Mouse (Mus musculus) MEL (cell line): ENCODE results near the gene Fam155a. TPM values are rescaled to one million over a fixed set of nuclear protein-coding genes. Genes with fewer than 3 reads are reported as not detected.

Source experiments
- DNase-seq: peaks from one replicate; pipeline ENCODE4 v3.0.0; 2011; ENCODE audit warnings: low read depth, low spot score
- H3K27ac ChIP-seq: 2 replicates; pipeline ENCODE4 v1.5.1; 2012; ENCODE audit warnings: low read depth, mild to moderate bottlenecking, control low read depth, low read length, moderate library complexity; ENCODE audit not compliant: control insufficient read depth
- H3K27me3 ChIP-seq, 2 experiments: fragments of 150-350 bp in 1 of 2; sonication (generic) in 1 of 2; 2 replicates each; pipeline ENCODE4 v1.6.1; 2012; ENCODE audit warnings: low read length in 2 of 2, mild to moderate bottlenecking in 2 of 2, improper control_type of control experiment in 1 of 2, moderate library complexity in 1 of 2; ENCODE audit not compliant: insufficient read depth in 2 of 2, control insufficient read depth in 1 of 2
- H3K36me3 ChIP-seq, 2 experiments: 2 replicates each; pipeline ENCODE4 v1.6.1; 2012 to 2014; ENCODE audit warnings: low read length in 2 of 2, improper control_type of control experiment in 1 of 2, inconsistent platforms in 1 of 2, mild to moderate bottlenecking in 1 of 2; ENCODE audit not compliant: insufficient read depth in 2 of 2, control insufficient read depth in 1 of 2
- H3K4me1 ChIP-seq, 2 experiments: fragments of 150-350 bp in 1 of 2; sonication (generic) in 1 of 2; 2 replicates each; pipeline ENCODE4 v1.6.1; 2012; ENCODE audit warnings: low read length in 2 of 2, improper control_type of control experiment in 1 of 2, mild to moderate bottlenecking in 1 of 2; ENCODE audit not compliant: insufficient read depth in 2 of 2, control insufficient read depth in 1 of 2
- H3K4me3 ChIP-seq, 2 experiments: fragments of 150-350 bp in 1 of 2; sonication (generic) in 1 of 2; 2 replicates each; pipeline ENCODE4 v1.5.1; 2012; ENCODE audit warnings: low read depth in 2 of 2, low read length in 2 of 2, mild to moderate bottlenecking in 2 of 2, moderate library complexity in 2 of 2, control low read depth in 1 of 2, improper control_type of control experiment in 1 of 2; ENCODE audit not compliant: control insufficient read depth in 1 of 2, insufficient read depth in 1 of 2
- H3K79me2 ChIP-seq: 2 replicates; pipeline ENCODE4 v1.6.1; 2012; ENCODE audit warnings: mild to moderate bottlenecking, low read length, moderate library complexity; ENCODE audit not compliant: control insufficient read depth, poor library complexity, insufficient read depth
- H3K9ac ChIP-seq: 2 replicates; pipeline ENCODE4 v1.6.1; 2012; ENCODE audit warnings: low read depth, mild to moderate bottlenecking, control low read depth, low read length, moderate library complexity; ENCODE audit not compliant: control insufficient read depth, poor library complexity, severe bottlenecking
- H3K9me3 ChIP-seq: fragments of 150-350 bp; sonication (generic); replicated peaks from 2 replicates; pipeline ENCODE4 v1.6.1; 2012; ENCODE audit warnings: mild to moderate bottlenecking, low read length, improper control_type of control experiment, moderate library complexity; ENCODE audit not compliant: insufficient read depth
- BHLHE40 ChIP-seq: IDR thresholded peaks from 2 replicates; pipeline ENCODE4 v1.6.1; 2012; ENCODE audit warnings: low read depth, mild to moderate bottlenecking, inconsistent platforms, low read length, improper control_type of control experiment, borderline replicate concordance
- CTCF ChIP-seq, 3 experiments: IDR thresholded peaks in 2 of 3; conservative IDR thresholded peaks in 1 of 3; 2 replicates each; pipeline ENCODE4 v1.5.1; 2011 to 2012; ENCODE audit warnings: low read length in 3 of 3, low read depth in 2 of 3, mild to moderate bottlenecking in 2 of 3, improper control_type of control experiment in 1 of 3, inconsistent platforms in 1 of 3, mixed read lengths in 1 of 3, moderate library complexity in 1 of 3; ENCODE audit not compliant: control insufficient read depth in 1 of 3, insufficient read depth in 1 of 3, poor library complexity in 1 of 3, severe bottlenecking in 1 of 3
- E2F4 ChIP-seq: IDR thresholded peaks from 2 replicates; pipeline ENCODE4 v1.6.1; 2011; ENCODE audit warnings: low read depth, low read length, improper control_type of control experiment, borderline replicate concordance
- ELF1 ChIP-seq: IDR thresholded peaks from 2 replicates; pipeline ENCODE4 v1.6.1; 2014; ENCODE audit warnings: low read depth, mild to moderate bottlenecking, inconsistent platforms, low read length, improper control_type of control experiment, moderate library complexity
- GABPA ChIP-seq: IDR thresholded peaks from 2 replicates; pipeline ENCODE4 v1.6.1; 2012; ENCODE audit warnings: low read depth, mild to moderate bottlenecking, inconsistent platforms, low read length, improper control_type of control experiment, moderate library complexity
- GATA1 ChIP-seq: IDR thresholded peaks from 2 replicates; pipeline ENCODE4 v1.6.1; 2011; ENCODE audit warnings: low read depth, low read length, improper control_type of control experiment
- HCFC1 ChIP-seq: IDR thresholded peaks from 2 replicates; pipeline ENCODE4 v1.6.1; 2012; ENCODE audit warnings: low read depth, mild to moderate bottlenecking, inconsistent platforms, low read length, improper control_type of control experiment, moderate library complexity
- JUND ChIP-seq: IDR thresholded peaks from 2 replicates; pipeline ENCODE4 v1.6.1; 2011; ENCODE audit warnings: low read depth, mild to moderate bottlenecking, improper control_type of control experiment, low read length
- KAT2A ChIP-seq: conservative IDR thresholded peaks from 2 replicates; pipeline ENCODE4 v1.6.1; 2012; ENCODE audit warnings: low read depth, low read length, improper control_type of control experiment, inconsistent platforms
- MAFK ChIP-seq: IDR thresholded peaks from 2 replicates; pipeline ENCODE4 v1.6.1; 2011; ENCODE audit warnings: low read depth, mild to moderate bottlenecking, low read length, improper control_type of control experiment, borderline replicate concordance
- MAZ ChIP-seq: IDR thresholded peaks from 2 replicates; pipeline ENCODE4 v1.6.1; 2012; ENCODE audit warnings: low read depth, mild to moderate bottlenecking, inconsistent platforms, low read length, improper control_type of control experiment
- MEF2A ChIP-seq: IDR thresholded peaks from 2 replicates; pipeline ENCODE4 v1.6.1; 2014; ENCODE audit warnings: low read depth, mild to moderate bottlenecking, inconsistent platforms, low read length, improper control_type of control experiment; ENCODE audit not compliant: poor library complexity, insufficient replicate concordance, severe bottlenecking; ENCODE audit errors: extremely low read depth
- MXI1 ChIP-seq: IDR thresholded peaks from 2 replicates; pipeline ENCODE4 v1.6.1; 2011; ENCODE audit warnings: mild to moderate bottlenecking, low read depth, low read length, improper control_type of control experiment
- MYB ChIP-seq: IDR thresholded peaks from 2 replicates; pipeline ENCODE4 v1.6.1; 2011; ENCODE audit warnings: mild to moderate bottlenecking, low read depth, low read length, improper control_type of control experiment
- MYC ChIP-seq: IDR thresholded peaks from 2 replicates; pipeline ENCODE4 v1.6.1; 2011; ENCODE audit warnings: low read depth, mild to moderate bottlenecking, low read length, improper control_type of control experiment, moderate library complexity
- NELFE ChIP-seq: IDR thresholded peaks from 2 replicates; pipeline ENCODE4 v1.6.1; 2011; ENCODE audit warnings: low read depth, low read length, improper control_type of control experiment
- POLR2A ChIP-seq, 2 experiments: IDR thresholded peaks; 2 replicates each; pipeline ENCODE4 v1.6.1; 2011 to 2012; ENCODE audit warnings: low read length in 2 of 2, mild to moderate bottlenecking in 2 of 2, control low read depth in 1 of 2, improper control_type of control experiment in 1 of 2, low read depth in 1 of 2, moderate library complexity in 1 of 2; ENCODE audit not compliant: control insufficient read depth in 1 of 2, insufficient read depth in 1 of 2, poor library complexity in 1 of 2
- POLR2AphosphoS2 ChIP-seq: IDR thresholded peaks from 2 replicates; pipeline ENCODE4 v1.6.1; 2011; ENCODE audit warnings: low read length, improper control_type of control experiment
- POLR2AphosphoS5 ChIP-seq: IDR thresholded peaks from 2 replicates; pipeline ENCODE4 v1.6.1; 2012; ENCODE audit warnings: low read depth, borderline replicate concordance, mild to moderate bottlenecking, inconsistent platforms, low read length, moderate library complexity, mixed read lengths
- RAD21 ChIP-seq: IDR thresholded peaks from 2 replicates; pipeline ENCODE4 v1.6.1; 2011; ENCODE audit warnings: mild to moderate bottlenecking, low read depth, low read length, improper control_type of control experiment
- RCOR1 ChIP-seq: IDR thresholded peaks from 2 replicates; pipeline ENCODE4 v1.6.1; 2012; ENCODE audit warnings: low read depth, mild to moderate bottlenecking, inconsistent platforms, low read length, improper control_type of control experiment
- SIN3A ChIP-seq: IDR thresholded peaks from 2 replicates; pipeline ENCODE4 v1.6.1; 2012; ENCODE audit warnings: low read length, improper control_type of control experiment, inconsistent platforms
- SMC3 ChIP-seq: IDR thresholded peaks from 2 replicates; pipeline ENCODE4 v1.6.1; 2011; ENCODE audit warnings: low read depth, low read length, improper control_type of control experiment
- TBP ChIP-seq: IDR thresholded peaks from 2 replicates; pipeline ENCODE4 v1.8.0; 2011; ENCODE audit warnings: low read depth, low read length, improper control_type of control experiment
- TCF12 ChIP-seq: IDR thresholded peaks from 2 replicates; pipeline ENCODE4 v1.6.1; 2014; ENCODE audit warnings: low read depth, mild to moderate bottlenecking, inconsistent platforms, low read length, improper control_type of control experiment, moderate library complexity
- UBTF ChIP-seq: IDR thresholded peaks from 2 replicates; pipeline ENCODE4 v1.6.1; 2012; ENCODE audit warnings: low read depth, mild to moderate bottlenecking, inconsistent platforms, low read length, improper control_type of control experiment, moderate library complexity, borderline replicate concordance; ENCODE audit not compliant: insufficient read depth
- USF1 ChIP-seq: IDR thresholded peaks from 2 replicates; pipeline ENCODE4 v1.6.1; 2014; ENCODE audit warnings: low read depth, mild to moderate bottlenecking, inconsistent platforms, low read length, improper control_type of control experiment, moderate library complexity
- USF2 ChIP-seq, 2 experiments: IDR thresholded peaks; 2 replicates each; pipeline ENCODE4 v1.6.1; 2011 to 2012; ENCODE audit warnings: improper control_type of control experiment in 2 of 2, low read length in 2 of 2, borderline replicate concordance in 1 of 2, inconsistent platforms in 1 of 2, low read depth in 1 of 2, mild to moderate bottlenecking in 1 of 2; ENCODE audit not compliant: insufficient read depth in 1 of 2
- ZMIZ1 ChIP-seq: IDR thresholded peaks from 2 replicates; pipeline ENCODE4 v1.6.1; 2012; ENCODE audit warnings: low read depth, mild to moderate bottlenecking, inconsistent platforms, low read length, improper control_type of control experiment, moderate library complexity
- ZNF384 ChIP-seq: IDR thresholded peaks from 2 replicates; pipeline ENCODE4 v1.6.1; 2012; ENCODE audit warnings: low read depth, mild to moderate bottlenecking, inconsistent platforms, low read length, improper control_type of control experiment
- polyA plus RNA-seq, 2 experiments: library from polyadenylated mRNA; stranded (reverse) in 1 of 2; unstranded in 1 of 2; fragments of >175 nt in 1 of 2; fragments of >200 nt in 1 of 2; gene quantifications; 2 replicates each; pipeline versions ENCODE4 v1.2.1 to v1.2.4; 2012; ENCODE audit warnings: low replicate concordance in 2 of 2, low read depth in 1 of 2; ENCODE audit not compliant: insufficient read length in 2 of 2, insufficient read depth in 1 of 2, missing spikeins in 1 of 2
- total RNA-seq: library from RNA; depleted of rRNA; stranded (reverse); fragments of 300-350 nt; gene quantifications from 2 replicates; pipeline ENCODE4 v1.2.3, GENCODE M21; 2012

The Fam155a gene
- total and polyA plus RNA-seq, 3 experiments: not detected

DNA sequence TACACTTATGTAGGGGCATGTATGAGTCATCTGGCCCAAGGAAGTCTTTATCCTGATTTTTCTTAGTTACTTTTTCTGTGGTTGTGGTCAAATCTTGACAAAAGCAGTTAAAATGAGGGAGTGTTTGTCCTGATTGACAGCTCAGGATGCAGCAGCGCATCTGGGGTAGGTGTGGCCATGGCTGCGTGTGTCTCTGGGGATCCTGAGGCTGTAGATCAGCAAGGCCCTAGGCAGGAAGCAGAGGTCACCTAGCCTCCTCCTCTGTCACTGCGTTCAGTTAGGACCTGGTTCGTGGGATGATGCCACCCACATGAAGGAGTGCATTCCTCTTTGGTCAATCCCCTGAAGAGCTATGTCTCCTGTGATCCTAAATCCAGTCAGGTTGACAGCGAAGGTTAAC lies 362.5 kb downstream of the Fam155a start:
- TF ChIP-seq USF2 (IDR thresholded peaks at IDR 0.05; ENCODE audit: borderline replicate concordance in 1 of 2, insufficient read depth in 1 of 2, low read depth in 1 of 2, low read length in 2 of 2) (no peak), MAFK (no peak), JUND (no peak), MEF2A (no peak), RAD21 (no peak), E2F4 (no peak), POLR2AphosphoS5 (no peak), POLR2A (IDR thresholded peaks at IDR 0.05; ENCODE audit: control insufficient read depth in 1 of 2, insufficient read depth in 1 of 2, low read depth in 1 of 2, low read length in 2 of 2, poor library complexity in 1 of 2) (no peak), USF1 (no peak), MYB (no peak), CTCF (IDR thresholded peaks at IDR 0.05 in 2 of 3, conservative IDR thresholded peaks at IDR 0.05 in 1 of 3; ENCODE audit: control insufficient read depth in 1 of 3, insufficient read depth in 1 of 3, low read depth in 2 of 3, low read length in 3 of 3, poor library complexity in 1 of 3, severe bottlenecking in 1 of 3) (no peak), NELFE (no peak), ZNF384 (no peak), MXI1 (no peak), GABPA (no peak), UBTF (no peak), TBP (no peak), SMC3 (no peak), ELF1 (no peak), KAT2A (no peak)

DNA sequence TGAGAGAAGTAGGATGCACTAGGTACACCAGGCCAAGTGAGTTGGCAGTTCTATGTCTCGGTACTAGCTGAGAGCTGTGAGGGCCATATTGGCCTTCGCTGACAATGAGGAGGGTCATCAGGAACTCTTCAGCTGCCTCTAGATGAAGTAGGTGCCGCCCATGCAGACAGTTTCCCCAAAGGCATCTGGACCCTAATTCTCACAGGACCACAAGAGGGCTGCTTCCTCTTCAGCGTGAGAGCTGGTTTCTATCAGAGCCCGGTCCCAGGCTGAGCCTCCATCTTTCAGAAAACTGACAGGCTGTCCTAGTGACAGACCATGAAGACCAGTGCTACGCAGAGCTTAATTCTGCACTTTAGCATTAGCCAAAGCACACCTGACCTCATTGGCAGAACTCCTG lies 364.8 kb downstream of the Fam155a start:
- Histone ChIP-seq H3K9ac (no peak overlapping the region), H3K36me3 (no peaks in the 10 kb centered on the region), H3K79me2 (no peaks in the 10 kb centered on the region), H3K27ac (no peak overlapping the region), H3K9me3 (no peaks in the 10 kb centered on the region), H3K4me3 (no peak overlapping the region), H3K4me1 (no peaks in the 10 kb centered on the region), H3K27me3 (no peaks in the 10 kb centered on the region)
- TF ChIP-seq ZNF384: no peak
- TF ChIP-seq CTCF (IDR thresholded peaks at IDR 0.05 in 2 of 3, conservative IDR thresholded peaks at IDR 0.05 in 1 of 3; ENCODE audit: control insufficient read depth in 1 of 3, insufficient read depth in 1 of 3, low read depth in 2 of 3, low read length in 3 of 3, poor library complexity in 1 of 3, severe bottlenecking in 1 of 3): no peak
- no peak for TF ChIP-seq SIN3A
- no peak for TF ChIP-seq BHLHE40
- TF ChIP-seq KAT2A: no peak
- no peak for TF ChIP-seq ELF1
- TF ChIP-seq HCFC1: no peak
- TF ChIP-seq RAD21: no peak
- no peak for TF ChIP-seq MXI1
- TF ChIP-seq GATA1: no peak
- TF ChIP-seq E2F4: no peak
- TF ChIP-seq POLR2AphosphoS2: no peak
- TF ChIP-seq RCOR1: no peak
- no peak for TF ChIP-seq MYC
- no peak for TF ChIP-seq POLR2A (IDR thresholded peaks at IDR 0.05; ENCODE audit: control insufficient read depth in 1 of 2, insufficient read depth in 1 of 2, low read depth in 1 of 2, low read length in 2 of 2, poor library complexity in 1 of 2)
- no peak for TF ChIP-seq ZMIZ1
- no peak for TF ChIP-seq MYB
- no peak for TF ChIP-seq MAZ
- TF ChIP-seq TCF12: no peak
- no peak for DNase-seq

More for the DNA sequence above, 362.5 kb downstream of the Fam155a start:
- H3K27me3 ChIP-seq: no peaks in the 10 kb centered on the region
- no peaks in the 10 kb centered on the region for H3K4me1 ChIP-seq
- no peaks in the 10 kb centered on the region for H3K79me2 ChIP-seq
- no peak overlapping the region for H3K27ac ChIP-seq
- no peak overlapping the region for H3K9ac ChIP-seq
- no peak overlapping the region for H3K4me3 ChIP-seq
- DNase-seq: no peak
- H3K36me3 ChIP-seq: no peaks in the 10 kb centered on the region
- no peaks in the 10 kb centered on the region for H3K9me3 ChIP-seq
